Mouse (Mus musculus): ENCODE measurements around the gene Cry1. TPM values are rescaled to one million over a fixed set of nuclear protein-coding genes. Genes with fewer than 3 reads are reported as not detected.

Gene Cry1
- polyA plus RNA-seq, 1 experiment from 2014 or later: 32.9 TPM

DNA sequence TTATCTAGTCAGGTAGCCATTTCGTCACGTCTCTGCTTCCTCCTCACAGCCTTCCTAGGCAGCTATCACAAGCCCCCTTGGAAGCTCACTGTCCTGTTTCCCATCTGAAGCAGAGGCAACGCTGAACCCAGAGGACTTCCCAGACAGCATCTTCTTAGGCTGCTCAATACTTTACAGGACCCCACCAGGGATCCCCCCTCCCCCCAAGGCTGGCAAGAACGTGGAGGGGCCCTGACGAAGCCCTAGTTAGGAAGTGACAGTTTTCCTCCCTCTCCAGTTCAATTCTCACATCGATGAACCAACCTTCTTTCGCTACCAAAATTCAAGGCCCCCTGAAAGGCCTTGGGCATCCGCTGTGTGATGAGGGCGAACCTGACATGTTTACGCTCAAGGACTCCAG is 83.0 kb downstream of the Cry1 start:
- Histone ChIP-seq H3K4me2 (peak overlapping the region; percentile 88), H3K9ac (peak overlapping the region; percentile 98), H3K27me3 (no peaks in the 10 kb centered on the region), H3K4me1 (peaks cover 18% of the 10 kb centered on the region), H3K9me3 (replicated peaks) (no peaks in the 10 kb centered on the region), H3K27ac (peak overlapping the region; percentile 82), H3K4me3 (replicated peaks) (peak overlapping the region; percentile 96), H3K36me3 (no peaks in the 10 kb centered on the region)
- ATAC-seq (replicated peaks; ENCODE audit: low FRiP score): peak; percentile 38
- WGBS: 2% methylated on average over 10 of the region's 10 CpGs

Other genes starting within 250 kb of the Cry1 start
- gene Fhl4, start 82.6 kb downstream of the Cry1 start, polyA plus RNA-seq (2015; fragmentation: Nextera tagmentation; extraction: Ambion mirVana): 0.68 and 0.99 TPM in 2 replicates
- gene Tmem263, start 82.4 kb downstream of the Cry1 start, polyA plus RNA-seq (2015; fragmentation: Nextera tagmentation; extraction: Ambion mirVana): 80.4 and 82.5 TPM in 2 replicates
- gene Mterf2, start 57.0 kb downstream of the Cry1 start, polyA plus RNA-seq (2015; fragmentation: Nextera tagmentation; extraction: Ambion mirVana): 14.9 and 15.9 TPM in 2 replicates
- gene Btbd11, start 201.8 kb upstream of the Cry1 start, polyA plus RNA-seq (2015; fragmentation: Nextera tagmentation; extraction: Ambion mirVana): 12.2 and 14.5 TPM in 2 replicates

All from kidney, embryonic 15.5 days (tissue).